Mouse (Mus musculus) CH12.LX (cell line): ENCODE measurements around the gene Pnisr. TPM values are rescaled to one million over a fixed set of nuclear protein-coding genes. Genes with fewer than 3 reads are reported as not detected.

Experiments used
- DNase-seq: peaks from one replicate; pipeline ENCODE4 v3.0.0-alpha.2; 2013; ENCODE audit errors: extremely low read depth
- H3K27ac ChIP-seq: 2 replicates; pipeline ENCODE4 v1.5.1; 2012; ENCODE audit warnings: low read depth, mild to moderate bottlenecking, control low read depth, moderate library complexity; ENCODE audit not compliant: insufficient read depth
- H3K27me3 ChIP-seq: replicated peaks from 2 replicates; pipeline ENCODE3; 2012; ENCODE audit warnings: inconsistent platforms
- H3K36me3 ChIP-seq, 2 experiments: replicated peaks in 1 of 2; 2 replicates each; pipeline versions ENCODE3 to v1.6.1; 2012; ENCODE audit warnings: inconsistent platforms in 1 of 2, low read length in 1 of 2, mild to moderate bottlenecking in 1 of 2, mixed read lengths in 1 of 2, moderate library complexity in 1 of 2; ENCODE audit not compliant: control insufficient read depth in 1 of 2, insufficient read depth in 1 of 2
- H3K4me1 ChIP-seq, 2 experiments: 2 replicates each; pipeline ENCODE4 v1.6.1; 2012; ENCODE audit warnings: inconsistent platforms in 1 of 2, moderate library complexity in 1 of 2; ENCODE audit not compliant: insufficient read depth in 2 of 2, control insufficient read depth in 1 of 2
- H3K4me2 ChIP-seq: 2 replicates; pipeline ENCODE4 v1.6.1; 2012; ENCODE audit warnings: low read depth, mild to moderate bottlenecking, control low read depth; ENCODE audit not compliant: poor library complexity, insufficient read depth, severe bottlenecking
- H3K4me3 ChIP-seq, 3 experiments: fragments of 150-350 bp in 1 of 3; sonication (generic) in 1 of 3; replicated peaks in 1 of 3; 2 replicates each; pipeline versions ENCODE3 to v1.5.1; 2011 to 2012; ENCODE audit warnings: low read depth in 2 of 3, low read length in 2 of 3, mild to moderate bottlenecking in 2 of 3, moderate library complexity in 2 of 3, control low read depth in 1 of 3, improper control_type of control experiment in 1 of 3, inconsistent platforms in 1 of 3, mixed read lengths in 1 of 3; ENCODE audit not compliant: poor library complexity in 1 of 3
- H3K79me2 ChIP-seq: replicated peaks from 2 replicates; pipeline ENCODE4 v1.6.1; 2012; ENCODE audit warnings: mild to moderate bottlenecking, moderate library complexity; ENCODE audit not compliant: control insufficient read depth, poor library complexity, insufficient read depth, severe bottlenecking; ENCODE audit errors: extremely low read depth
- H3K9ac ChIP-seq: 2 replicates; pipeline ENCODE4 v1.6.1; 2012; ENCODE audit warnings: low read depth, mild to moderate bottlenecking, control low read depth, moderate library complexity; ENCODE audit not compliant: insufficient read depth
- H3K9me3 ChIP-seq: replicated peaks from 2 replicates; pipeline ENCODE3; 2012; ENCODE audit warnings: low read length, inconsistent platforms, mixed read lengths
- BHLHE40 ChIP-seq: IDR thresholded peaks from 2 replicates; pipeline ENCODE4 v1.6.1; 2011; ENCODE audit warnings: mild to moderate bottlenecking, low read depth, low read length, improper control_type of control experiment
- CHD1 ChIP-seq: IDR thresholded peaks from 2 replicates; pipeline ENCODE4 v1.6.1; 2012; ENCODE audit warnings: low read depth, low read length, improper control_type of control experiment, inconsistent platforms
- CHD2 ChIP-seq: IDR thresholded peaks from 2 replicates; pipeline ENCODE4 v1.6.1; 2011; ENCODE audit warnings: low read length, improper control_type of control experiment
- CTCF ChIP-seq, 2 experiments: IDR thresholded peaks in 1 of 2; conservative IDR thresholded peaks in 1 of 2; 2 replicates each; pipeline ENCODE4 v1.5.1; 2011 to 2012; ENCODE audit warnings: low read depth in 2 of 2, low read length in 2 of 2, improper control_type of control experiment in 1 of 2, inconsistent platforms in 1 of 2, mild to moderate bottlenecking in 1 of 2, moderate library complexity in 1 of 2
- E2F4 ChIP-seq: IDR thresholded peaks from 2 replicates; pipeline ENCODE4 v1.6.1; 2011; ENCODE audit warnings: low read depth, low read length, improper control_type of control experiment; ENCODE audit not compliant: insufficient replicate concordance
- EP300 ChIP-seq: IDR thresholded peaks from 2 replicates; pipeline ENCODE4 v1.6.1; 2011; ENCODE audit warnings: low read length, improper control_type of control experiment
- ETS1 ChIP-seq: conservative IDR thresholded peaks from 2 replicates; pipeline ENCODE4 v1.6.1; 2012; ENCODE audit warnings: low read depth, mild to moderate bottlenecking, inconsistent platforms, low read length, improper control_type of control experiment, moderate library complexity
- GABPA ChIP-seq: IDR thresholded peaks from 2 replicates; pipeline ENCODE4 v1.6.1; 2012; ENCODE audit warnings: low read depth, low read length, improper control_type of control experiment, inconsistent platforms; ENCODE audit not compliant: insufficient replicate concordance
- HCFC1 ChIP-seq: IDR thresholded peaks from 2 replicates; pipeline ENCODE4 v1.6.1; 2012; ENCODE audit warnings: low read depth, mild to moderate bottlenecking, inconsistent platforms, low read length, improper control_type of control experiment
- IRF4 ChIP-seq: IDR thresholded peaks from 2 replicates; pipeline ENCODE4 v1.6.1; 2014; ENCODE audit warnings: low read depth, mild to moderate bottlenecking, inconsistent platforms, low read length, improper control_type of control experiment
- JUN ChIP-seq: IDR thresholded peaks from 2 replicates; pipeline ENCODE4 v1.6.1; 2011; ENCODE audit warnings: low read depth, mild to moderate bottlenecking, low read length, improper control_type of control experiment, moderate library complexity; ENCODE audit not compliant: insufficient read depth
- JUND ChIP-seq: conservative IDR thresholded peaks from 2 replicates; pipeline ENCODE4 v1.6.1; 2011; ENCODE audit warnings: low read depth, low read length, improper control_type of control experiment
- KAT2A ChIP-seq: IDR thresholded peaks from 2 replicates; pipeline ENCODE4 v1.6.1; 2012; ENCODE audit warnings: low read length, improper control_type of control experiment, inconsistent platforms; ENCODE audit not compliant: insufficient replicate concordance
- MAFK ChIP-seq: IDR thresholded peaks from 2 replicates; pipeline ENCODE4 v1.6.1; 2011; ENCODE audit warnings: low read length, improper control_type of control experiment; ENCODE audit not compliant: insufficient replicate concordance
- MAX ChIP-seq: IDR thresholded peaks from 2 replicates; pipeline ENCODE4 v1.6.1; 2011; ENCODE audit warnings: low read length, improper control_type of control experiment
- MAZ ChIP-seq: IDR thresholded peaks from 2 replicates; pipeline ENCODE4 v1.6.1; 2012; ENCODE audit warnings: low read depth, mild to moderate bottlenecking, inconsistent platforms, low read length, improper control_type of control experiment, moderate library complexity
- MEF2A ChIP-seq: IDR thresholded peaks from 2 replicates; pipeline ENCODE4 v1.6.1; 2014; ENCODE audit warnings: low read depth, mild to moderate bottlenecking, inconsistent platforms, low read length, improper control_type of control experiment, borderline replicate concordance
- MXI1 ChIP-seq: IDR thresholded peaks from 2 replicates; pipeline ENCODE4 v1.6.1; 2011; ENCODE audit warnings: mild to moderate bottlenecking, low read depth, low read length, improper control_type of control experiment
- MYC ChIP-seq: IDR thresholded peaks from 2 replicates; pipeline ENCODE4 v1.6.1; 2011; ENCODE audit warnings: low read depth, mild to moderate bottlenecking, improper control_type of control experiment, low read length
- NELFE ChIP-seq: IDR thresholded peaks from 2 replicates; pipeline ENCODE4 v1.6.1; 2011; ENCODE audit warnings: low read depth, low read length, improper control_type of control experiment
- NRF1 ChIP-seq: IDR thresholded peaks from 2 replicates; pipeline ENCODE4 v1.6.1; 2014; ENCODE audit warnings: low read depth, mild to moderate bottlenecking, inconsistent platforms, low read length, improper control_type of control experiment, moderate library complexity
- PAX5 ChIP-seq: IDR thresholded peaks from 2 replicates; pipeline ENCODE4 v1.6.1; 2012; ENCODE audit warnings: low read length, inconsistent platforms, mixed read lengths
- POLR2A ChIP-seq: IDR thresholded peaks from 2 replicates; pipeline ENCODE4 v1.6.1; 2011; ENCODE audit warnings: low read depth, mild to moderate bottlenecking, improper control_type of control experiment, low read length
- POLR2AphosphoS2 ChIP-seq: IDR thresholded peaks from 2 replicates; pipeline ENCODE4 v1.6.1; 2011; ENCODE audit warnings: low read depth, low read length, improper control_type of control experiment
- RAD21 ChIP-seq: IDR thresholded peaks from 2 replicates; pipeline ENCODE4 v1.6.1; 2011; ENCODE audit warnings: low read depth, mild to moderate bottlenecking, low read length, improper control_type of control experiment, moderate library complexity
- RCOR1 ChIP-seq: conservative IDR thresholded peaks from 2 replicates; pipeline ENCODE4 v1.6.1; 2012; ENCODE audit warnings: low read depth, mild to moderate bottlenecking, inconsistent platforms, low read length, improper control_type of control experiment
- SIN3A ChIP-seq: IDR thresholded peaks from 2 replicates; pipeline ENCODE4 v1.6.1; 2012; ENCODE audit warnings: low read length, improper control_type of control experiment, inconsistent platforms
- SMC3 ChIP-seq: IDR thresholded peaks from 2 replicates; pipeline ENCODE4 v1.6.1; 2011; ENCODE audit warnings: low read depth, low read length, improper control_type of control experiment
- TBP ChIP-seq: conservative IDR thresholded peaks from 2 replicates; pipeline ENCODE4 v1.6.1; 2011; ENCODE audit warnings: low read depth, low read length, improper control_type of control experiment
- TCF12 ChIP-seq: IDR thresholded peaks from 2 replicates; pipeline ENCODE4 v1.6.1; 2014; ENCODE audit warnings: low read depth, mild to moderate bottlenecking, inconsistent platforms, low read length, improper control_type of control experiment
- UBTF ChIP-seq: IDR thresholded peaks from 2 replicates; pipeline ENCODE4 v1.6.1; 2012; ENCODE audit warnings: low read depth, mild to moderate bottlenecking, inconsistent platforms, low read length, improper control_type of control experiment, moderate library complexity
- USF1 ChIP-seq: IDR thresholded peaks from 2 replicates; pipeline ENCODE4 v1.6.1; 2014; ENCODE audit warnings: low read depth, mild to moderate bottlenecking, inconsistent platforms, low read length, improper control_type of control experiment
- USF2 ChIP-seq: conservative IDR thresholded peaks from 2 replicates; pipeline ENCODE4 v1.6.1; 2011; ENCODE audit warnings: low read depth, low read length, improper control_type of control experiment
- ZC3H11A ChIP-seq: IDR thresholded peaks from 2 replicates; pipeline ENCODE4 v1.6.1; 2012; ENCODE audit warnings: low read depth, mild to moderate bottlenecking, inconsistent platforms, low read length, improper control_type of control experiment
- ZKSCAN1 ChIP-seq: IDR thresholded peaks from 2 replicates; pipeline ENCODE4 v1.6.1; 2012; ENCODE audit warnings: low read depth, inconsistent platforms, low read length, improper control_type of control experiment, borderline replicate concordance
- ZMIZ1 ChIP-seq: IDR thresholded peaks from 2 replicates; pipeline ENCODE4 v1.6.1; 2012; ENCODE audit warnings: low read depth, mild to moderate bottlenecking, inconsistent platforms, low read length, improper control_type of control experiment
- ZNF384 ChIP-seq: IDR thresholded peaks from 2 replicates; pipeline ENCODE4 v1.6.1; 2012; ENCODE audit warnings: low read depth, low read length, improper control_type of control experiment, inconsistent platforms
- dilution Hi-C: fragments of 300-500 bp; cut with MboI; formaldehyde crosslinking; loops from 2 replicates; pipeline ENCODE4 v1.14.3; 2020; ENCODE audit warnings: low sequenced_read_pairs; ENCODE audit not compliant: extremely low pct_unique_long_range_greater_than_20kb, extremely low pct_ligation_motif_present
- in situ Hi-C: fragments of 300-500 bp; cut with MboI; formaldehyde crosslinking; loops from 3 replicates; pipeline ENCODE4 v1.14.3; 2019; ENCODE audit warnings: low sequenced_read_pairs, low pct_ligation_motif_present, low pct_unique_long_range_greater_than_20kb, mixed read lengths
- polyA plus RNA-seq: library from polyadenylated mRNA; unstranded; fragments of >175 nt; gene quantifications from 2 replicates; pipeline ENCODE4 v1.2.1, GENCODE M21; 2012; ENCODE audit warnings: low read depth; ENCODE audit not compliant: insufficient read length
- total RNA-seq, 2 experiments: library from RNA; depleted of rRNA; stranded (reverse); fragments of 300-350 nt in 1 of 2; fragments of >200 nt in 1 of 2; gene quantifications; 2 replicates each; pipeline ENCODE4 v1.2.3; 2012 to 2014

The Pnisr gene
- total RNA-seq (2012; rRNA removed): 48.1 and 51.3 TPM in 2 replicates
- 32.9 and 40.7 TPM in 2 replicates for total RNA-seq (2014; rRNA removed)
- 95.2 and 118 TPM in 2 replicates for polyA plus RNA-seq

DNA sequence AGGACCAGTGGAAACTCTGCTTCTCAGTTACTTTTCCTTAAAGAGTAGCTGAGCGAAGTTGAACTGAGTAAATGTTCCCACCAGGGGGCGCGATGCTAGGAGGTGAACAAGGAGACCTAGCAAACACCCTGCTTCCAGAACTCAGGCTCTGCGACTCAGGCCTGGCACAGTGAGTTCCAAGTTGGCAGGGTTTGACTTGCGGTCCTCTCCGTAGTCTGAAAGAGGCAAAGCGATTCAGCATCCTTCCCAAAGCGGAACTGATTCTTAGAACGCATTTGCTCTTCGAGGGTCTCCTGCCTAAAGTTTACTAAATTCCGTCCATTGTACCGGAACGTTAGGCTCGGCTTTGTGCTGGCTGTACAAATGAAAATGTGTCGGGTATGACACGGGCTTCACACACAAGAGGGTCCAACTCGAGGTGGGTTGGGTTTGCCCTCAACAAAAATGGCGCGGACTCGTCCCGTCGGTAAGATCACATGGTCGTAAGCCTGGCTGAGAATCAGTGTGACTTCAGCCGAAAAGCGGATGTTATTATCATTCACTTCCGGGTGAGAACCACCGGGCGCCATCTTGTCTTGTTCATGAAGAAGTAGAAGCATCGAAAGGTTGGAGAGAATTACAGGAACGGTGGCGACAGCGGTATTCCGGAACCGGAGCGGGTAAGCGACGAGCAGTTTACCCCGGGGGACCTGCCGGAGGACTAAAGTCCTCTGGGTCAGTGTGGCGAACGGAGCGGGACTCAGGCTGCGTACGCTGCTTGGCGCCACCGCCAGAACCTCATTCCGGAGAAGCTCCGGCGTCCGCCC lies at the start of gene Pnisr:
Gene Pnisr (plus strand): TSS at position 103 of the 806 bp plus-strand sequence.
- peak; percentile 97 for DNase-seq
- Histone ChIP-seq H3K27ac (peak within 1 kb of the TSS; percentile 97), H3K79me2 (peaks cover 33% of the 10 kb centered on the region), H3K4me2 (peak within 1 kb of the TSS; percentile 11; the same call in 1 of the 2 replicates), H3K4me3 (peak within 1 kb of the TSS; percentile 83 to 94 (median 92)), H3K27me3 (no peaks in the 10 kb centered on the region), H3K9me3 (no peaks in the 10 kb centered on the region), H3K36me3 (peaks cover 0 to 10% of the 10 kb centered on the region in 2 experiments), H3K9ac (peak within 1 kb of the TSS; percentile 93), H3K4me1 (peaks cover 6 to 36% of the 10 kb centered on the region in 2 experiments)
- in situ Hi-C loops (loop anchor here (10.0 kb wide), 1 partner anchor 107 kb away; no protein-coding TSS in a partner anchor), dilution Hi-C loops (no loop called here)
- TF ChIP-seq GABPA: peak; percentile 70; the same call in 1 of the 2 replicates
- no peak for TF ChIP-seq PAX5
- TF ChIP-seq MYC: peak; percentile 92
- TF ChIP-seq CHD2: peak; percentile 97
- TF ChIP-seq MAZ: no peak; the same call in 1 of the 2 replicates
- no peak for TF ChIP-seq ZNF384
- peak; percentile 64 to 85 for TF ChIP-seq CTCF (conservative IDR thresholded peaks at IDR 0.05 in 1 of 2, IDR thresholded peaks at IDR 0.05 in 1 of 2; ENCODE audit: low read depth in 2 of 2, low read length in 2 of 2)
- TF ChIP-seq USF1: peak; percentile 74
- peak; percentile 97 for TF ChIP-seq HCFC1
- TF ChIP-seq POLR2A: peak; percentile 55; the same call in 1 of the 2 replicates
- TF ChIP-seq NELFE: peak; percentile 74
- TF ChIP-seq E2F4: peak; percentile 93; the same call in 1 of the 2 replicates
- peak; percentile 93 for TF ChIP-seq CHD1
- no peak for TF ChIP-seq JUND
- peak; percentile 74; the same call in 1 of the 2 replicates for TF ChIP-seq SIN3A
- no peak for TF ChIP-seq ZKSCAN1
- TF ChIP-seq MAFK: no peak
- peak; percentile 66 for TF ChIP-seq MXI1
- peak; percentile 79 for TF ChIP-seq NRF1
- TF ChIP-seq ZMIZ1: no peak
- no peak for TF ChIP-seq ZC3H11A
- peak; percentile 99 for TF ChIP-seq KAT2A
- TF ChIP-seq MEF2A: 0 out of 2 replicates have a peak, but pooled peaks have one; percentile 23
- TF ChIP-seq EP300: no peak; the same call in 1 of the 2 replicates
- TF ChIP-seq TCF12: peak; percentile 67; the same call in 1 of the 2 replicates
- peak; percentile 52 for TF ChIP-seq RAD21
- TF ChIP-seq UBTF: no peak
- TF ChIP-seq MAX: peak; percentile 90
- TF ChIP-seq IRF4: peak; percentile 15; the same call in 1 of the 2 replicates
- TF ChIP-seq USF2: peak; percentile 70
- TF ChIP-seq TBP: no peak; the same call in 1 of the 2 replicates
- TF ChIP-seq POLR2AphosphoS2: no peak
- peak; percentile 84 for TF ChIP-seq SMC3
- no peak for TF ChIP-seq JUN
- TF ChIP-seq ETS1: no peak
- peak; percentile 99 for TF ChIP-seq RCOR1
- no peak; the same call in 1 of the 2 replicates for TF ChIP-seq BHLHE40
